Mouse (Mus musculus) CD4-positive, CD25-positive, alpha-beta regulatory T cell, adult 4 months (primary cell): ENCODE results near the gene AI597479. TPM values are rescaled to one million over a fixed set of nuclear protein-coding genes. Genes with fewer than 3 reads are reported as not detected.
"Not testable (repeated sequence)": the region's sequence is repeated elsewhere in the genome, so short reads cannot be mapped to it uniquely, and the experiment has no call there.

Source experiments
- ATAC-seq: one replicate; pipeline ENCODE4 v1.8.0; 2017
- polyA plus RNA-seq, 2 experiments: library from polyadenylated mRNA; unstranded; fragments of 100-300 nt; shearing (Covaris generic); gene quantifications; one replicate each; pipeline ENCODE4 v1.2.1; 2017

AI597479 gene
- polyA plus RNA-seq, 2 experiments from 2014 or later = 13.6 to 16.8 TPM

GRCm38 (mm10) chr1:43127196-43127595 lies 28.7 kb downstream of the AI597479 start:
- no peak for ATAC-seq

GRCm38 (mm10) chr1:43127820-43128610 lies 29.5 kb downstream of the AI597479 start:
- no peak for ATAC-seq

DNA sequence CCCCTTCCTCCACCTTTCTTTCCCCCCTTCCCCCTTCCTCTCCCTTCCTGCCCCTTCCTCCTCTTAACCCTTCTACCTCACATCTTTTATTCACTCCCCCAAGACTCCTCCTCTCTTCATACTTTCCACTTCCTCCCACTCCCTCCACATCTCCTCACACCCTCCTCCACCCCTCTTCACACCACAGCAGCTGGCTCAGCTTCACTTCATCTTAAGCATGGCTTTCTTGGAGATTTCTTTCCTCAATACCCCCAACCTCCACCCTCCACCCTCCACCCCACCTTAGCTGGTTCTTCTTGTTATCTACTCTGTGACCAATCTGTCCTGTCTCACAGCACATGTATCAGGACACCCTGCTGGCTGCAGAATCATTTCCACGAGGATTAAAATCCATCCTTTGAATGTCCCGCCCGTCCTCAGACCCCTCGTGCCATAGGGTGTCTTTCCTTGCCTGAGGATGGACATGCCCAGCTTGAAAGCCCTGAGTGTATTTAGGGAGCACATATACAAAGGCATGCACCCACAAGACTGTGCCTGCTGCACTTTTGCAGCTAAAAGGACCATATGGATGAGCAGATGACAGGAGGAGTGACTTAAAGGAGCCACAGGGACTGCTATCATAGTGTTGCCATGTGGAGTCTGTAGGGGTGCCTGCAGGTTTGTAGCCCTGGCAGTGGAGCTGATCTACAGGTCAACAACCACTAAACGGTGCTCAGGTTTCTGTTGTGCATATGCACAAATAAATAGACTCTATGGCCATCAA lies 31.9 kb downstream of the AI597479 start:
- peak; percentile 47 for ATAC-seq

DNA sequence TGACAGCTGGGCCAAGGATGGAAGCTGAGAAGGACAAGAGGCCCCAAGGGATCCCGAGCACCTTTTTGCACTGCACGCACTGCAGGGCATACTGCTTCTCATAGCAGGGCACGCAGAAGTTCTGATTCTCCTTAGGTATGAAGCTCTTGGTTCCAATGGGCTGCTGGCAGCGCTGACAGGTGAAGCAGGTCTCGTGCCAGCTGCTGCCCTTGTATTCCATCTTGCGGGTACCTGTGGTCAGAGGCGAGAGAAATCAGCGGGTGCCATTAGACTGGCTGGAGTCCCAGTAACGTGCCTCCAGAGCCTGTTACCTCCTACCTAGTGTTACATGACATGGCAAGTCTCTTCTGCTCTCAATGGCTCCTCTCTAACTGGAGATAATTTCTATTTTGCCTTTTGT lies 33.1 kb downstream of the AI597479 start:
- ATAC-seq = no peak

DNA sequence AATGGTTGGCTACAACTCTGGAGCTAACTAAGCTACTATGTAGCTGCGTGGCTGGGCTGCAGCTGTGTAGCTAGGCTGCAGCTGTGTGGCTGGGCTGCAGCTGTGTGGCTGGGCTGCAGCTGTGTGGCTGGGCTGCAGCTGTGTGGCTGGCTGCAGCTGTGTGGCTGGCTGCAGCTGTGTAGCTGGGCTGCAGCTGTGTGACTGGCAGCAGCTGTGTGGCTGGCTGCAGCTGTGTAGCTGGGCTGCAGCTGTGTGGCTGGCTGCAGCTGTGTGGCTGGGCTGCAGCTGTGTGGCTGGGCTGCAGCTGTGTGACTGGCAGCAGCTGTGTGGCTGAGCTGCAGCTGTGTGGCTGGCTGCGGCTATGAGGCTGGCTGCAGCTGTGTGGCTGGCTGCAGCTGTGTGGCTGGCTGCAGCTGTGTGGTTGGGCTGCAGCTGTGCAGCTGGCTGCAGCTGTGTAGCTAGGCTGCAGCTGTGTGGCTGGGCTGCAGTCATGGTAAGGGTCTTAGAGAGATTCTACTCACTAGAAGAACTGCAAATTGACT lies 38.0 kb downstream of the AI597479 start:
- not testable (repeated sequence) for ATAC-seq

DNA sequence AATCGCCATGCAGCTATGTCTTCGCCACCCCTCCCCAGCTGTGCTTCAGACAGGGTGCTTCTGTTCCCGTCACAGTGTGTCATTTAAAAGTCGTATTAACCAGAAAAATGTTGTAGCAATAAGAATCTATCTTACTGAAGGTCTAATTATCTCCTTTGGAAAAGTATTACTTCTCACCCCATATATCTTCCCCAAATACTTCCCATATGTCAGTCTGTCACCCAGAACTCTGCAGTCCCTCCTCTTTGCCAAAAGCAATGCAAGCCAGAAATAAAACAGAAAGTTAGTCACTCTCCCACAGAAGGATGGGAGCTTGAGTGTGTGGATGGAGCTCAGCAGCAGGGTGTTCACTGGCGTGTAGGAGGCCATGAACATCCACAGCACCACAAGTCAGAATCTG lies 38.8 kb downstream of the AI597479 start:
- no peak for ATAC-seq

- ATAC-seq = no peak
These were observed 39.8 kb downstream of the AI597479 start for GRCm38 (mm10) chr1:43138268-43138812.

GRCm38 (mm10) chr1:43139587-43140266 lies 41.2 kb downstream of the AI597479 start:
- peak; percentile 91 for ATAC-seq

GRCm38 (mm10) chr1:43141555-43141961 lies 43.0 kb downstream of the AI597479 start:
- no peak for ATAC-seq

GRCm38 (mm10) chr1:43142849-43143248 lies 44.3 kb downstream of the AI597479 start:
- no peak for ATAC-seq

GRCm38 (mm10) chr1:43143284-43143683 lies 44.8 kb downstream of the AI597479 start:
- ATAC-seq = peak; percentile 24

- no peak for ATAC-seq
These were observed 45.3 kb downstream of the AI597479 start for GRCm38 (mm10) chr1:43143791-43144190.

- ATAC-seq = peak; percentile 36
These were observed 45.9 kb downstream of the AI597479 start for GRCm38 (mm10) chr1:43144338-43144906.

DNA sequence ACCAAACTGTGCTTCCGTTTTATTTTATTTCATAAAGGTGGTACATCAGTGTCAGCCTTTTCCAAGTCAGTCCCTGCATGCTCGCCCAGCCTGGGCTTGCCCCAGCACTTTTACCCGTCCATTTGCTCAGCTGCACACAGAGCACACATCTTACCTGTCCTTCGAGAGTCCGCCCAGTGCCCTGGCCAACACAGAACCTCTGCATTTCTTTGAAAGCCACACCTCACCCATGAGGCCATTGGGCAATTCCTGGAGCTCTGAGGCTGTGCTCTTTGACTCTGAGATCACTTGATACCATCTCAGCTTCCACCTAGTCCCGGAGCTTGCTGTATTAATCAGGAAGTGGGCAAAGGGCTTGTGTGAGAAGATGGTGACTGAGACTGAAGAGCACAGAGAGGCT lies 46.9 kb downstream of the AI597479 start:
- no peak for ATAC-seq

- no peak for ATAC-seq
These were observed 49.0 kb downstream of the AI597479 start for GRCm38 (mm10) chr1:43147474-43147873.

GRCm38 (mm10) chr1:43150225-43150624 lies 51.7 kb downstream of the AI597479 start:
- no peak for ATAC-seq

DNA sequence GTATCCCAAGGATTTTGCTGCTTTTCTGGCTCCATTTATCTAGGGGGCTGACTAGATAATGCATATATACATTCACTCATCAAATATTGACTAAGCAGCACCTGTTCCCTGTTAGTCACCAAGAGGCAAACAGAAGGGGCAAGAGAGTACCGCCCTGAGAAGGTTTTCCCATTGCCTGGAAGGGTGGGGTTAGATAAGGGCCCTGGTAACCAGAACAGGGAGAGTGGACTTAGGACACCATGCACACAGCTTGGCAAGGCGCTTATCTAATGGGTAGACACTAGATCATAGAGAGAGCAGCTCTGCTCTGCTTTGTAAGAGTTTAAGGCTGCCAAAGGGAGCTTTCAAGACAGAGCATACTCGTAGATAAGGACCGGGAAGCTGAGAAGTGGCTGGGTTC lies 54.1 kb downstream of the AI597479 start:
- no peak for ATAC-seq

GRCm38 (mm10) chr1:43153538-43153937 lies 55.0 kb downstream of the AI597479 start:
- ATAC-seq = no peak

DNA sequence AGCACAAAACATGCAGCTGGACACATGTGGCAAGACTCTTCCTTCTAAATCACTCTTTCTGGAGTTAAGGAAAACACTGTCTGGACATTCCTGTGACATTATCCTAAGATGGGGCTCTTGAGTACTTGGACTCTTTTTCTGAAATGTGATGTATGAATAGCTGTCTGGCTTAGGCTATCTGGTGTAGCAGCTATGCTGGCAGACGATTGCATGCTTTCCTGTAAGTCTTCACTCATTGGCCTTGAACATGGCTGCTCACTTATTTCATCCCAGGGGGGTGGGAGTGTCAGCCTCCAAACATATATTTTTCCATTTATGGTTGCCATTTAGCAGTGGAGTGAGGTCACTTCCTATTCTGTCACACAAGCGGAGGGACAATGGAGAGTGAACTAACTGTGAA lies 56.0 kb downstream of the AI597479 start:
- no peak for ATAC-seq

DNA sequence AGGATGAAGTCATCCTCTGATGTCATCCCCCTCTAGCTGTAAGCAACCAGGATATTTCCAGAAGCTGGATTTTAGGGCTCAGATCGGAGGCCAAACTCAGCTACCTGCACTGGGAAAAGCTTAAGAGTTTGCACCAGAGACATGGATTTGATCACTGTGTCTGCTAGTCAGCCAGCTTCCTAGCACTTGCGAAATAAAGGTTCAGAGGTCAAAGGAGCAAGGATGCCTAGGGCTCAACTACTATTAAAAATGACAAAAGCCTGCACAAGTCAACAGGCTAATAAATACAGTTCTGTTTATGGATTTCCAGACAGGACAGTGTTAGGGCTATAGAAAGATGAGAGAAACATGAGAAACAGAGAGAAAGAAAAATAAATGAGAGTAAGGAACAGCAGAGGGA lies 59.4 kb downstream of the AI597479 start:
- no peak for ATAC-seq

DNA sequence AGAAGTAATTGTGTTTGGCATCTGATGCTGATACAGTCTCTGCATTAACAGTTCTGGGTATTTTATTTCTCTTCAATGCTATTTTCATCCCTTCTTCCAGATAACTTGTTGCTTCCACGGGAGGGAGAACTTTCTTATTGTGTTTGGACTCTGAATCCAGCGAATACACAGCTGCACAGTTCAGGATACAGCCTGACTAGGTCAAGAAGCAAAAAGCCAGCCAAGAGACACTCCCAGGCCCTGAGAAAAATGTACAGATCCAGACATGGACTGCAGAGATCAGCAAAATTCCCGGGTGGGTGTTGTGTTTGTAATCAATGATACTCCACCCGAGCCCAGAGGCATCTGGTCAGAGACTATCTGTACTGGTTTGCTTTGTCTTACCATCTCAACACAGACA lies 60.9 kb downstream of the AI597479 start:
- no peak for ATAC-seq

DNA sequence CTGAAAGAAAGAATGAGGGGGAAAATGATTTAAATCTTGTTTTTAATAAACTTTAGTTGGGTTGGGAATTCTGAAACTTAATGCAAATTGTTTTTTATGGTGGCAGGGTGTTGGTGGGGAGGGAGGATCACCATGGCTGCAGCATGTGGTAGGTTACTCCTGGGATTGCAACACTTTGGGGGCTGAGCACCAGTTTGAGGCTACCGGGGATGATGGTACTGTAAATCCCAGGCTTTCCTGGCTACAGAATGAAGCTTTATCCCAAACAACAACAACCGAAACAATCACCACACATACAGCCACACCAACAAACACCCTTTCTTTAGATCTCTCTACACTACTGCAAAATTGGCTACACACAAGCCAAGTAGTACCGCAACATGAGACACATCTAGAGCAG lies 63.9 kb downstream of the AI597479 start:
- no peak for ATAC-seq
